Comparison of ENCODE assay signal across 13 mouse cellular contexts in the genomic region with DNA sequence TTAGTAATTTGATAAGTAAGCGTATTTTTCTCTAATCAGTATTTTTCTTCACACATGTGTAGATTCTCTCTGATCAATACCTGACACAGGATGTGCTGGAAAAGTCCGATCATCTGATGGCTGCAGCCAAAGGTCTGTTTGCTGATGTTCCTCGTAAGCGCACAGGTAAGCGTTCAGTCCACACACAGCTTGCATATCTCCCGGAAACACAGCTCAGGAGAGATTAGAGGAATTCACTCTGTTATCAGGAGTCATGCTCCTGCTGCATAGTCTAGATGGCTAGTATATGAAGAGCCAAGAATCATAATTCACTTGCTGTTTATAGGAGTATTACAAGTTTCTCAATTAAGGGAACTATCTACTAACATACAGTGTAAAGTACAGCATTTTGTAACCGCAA. TPM values are rescaled to one million over a fixed set of nuclear protein-coding genes. Genes with fewer than 3 reads are reported as not detected.
"Had no signal": no experiment of that assay in that cellular context is flagged by ENCODE, and none has a peak within 500 bp of the region (broad histone marks: within the 10 kb centered on the region; RNA-seq: fewer than 3 reads in every experiment).

No protein-coding gene starts in this region.

- H3K9me3 ChIP-seq: limb, embryonic 13.5 days; midbrain, embryonic 10.5 days; neural tube, embryonic 15.5 days had no signal

- H3K9ac ChIP-seq: limb, embryonic 13.5 days; neural tube, embryonic 15.5 days had no signal

- H3K4me2 ChIP-seq: limb, embryonic 13.5 days; neural tube, embryonic 15.5 days had no signal

- H3K27ac ChIP-seq: limb, embryonic 13.5 days; midbrain, embryonic 10.5 days; neural tube, embryonic 15.5 days had no signal

- DNase-seq: kidney, adult 8-10 months; kidney, postnatal 25 days; layer of hippocampus, adult 9-11 months; layer of hippocampus, postnatal 36 days; left cerebral cortex, postnatal 4 days; lung, adult 18-20 months; midbrain, embryonic 14.5 days; thymus, adult 2 months; thymus, postnatal 25 days had no signal

- H3K27me3 ChIP-seq: limb, embryonic 13.5 days; neural tube, embryonic 15.5 days had no signal

- H3K4me3 ChIP-seq: limb, embryonic 13.5 days; midbrain, embryonic 10.5 days; myocyte; neural tube, embryonic 15.5 days had no signal

- H3K4me1 ChIP-seq: limb, embryonic 13.5 days; midbrain, embryonic 10.5 days; neural tube, embryonic 15.5 days had no signal

RNA-seq across cellular contexts. Expression of a gene that starts 29.1 kb away (rescaled TPM):
- polyA plus RNA-seq: myocyte had no signal

RNA-seq across cellular contexts. Expression of a gene that starts 32.5 kb away (rescaled TPM):
- polyA plus RNA-seq: myocyte had no signal
